Mouse (Mus musculus) heart, postnatal 0 days (tissue): ENCODE data around the gene Atp8b4. TPM values are rescaled to one million over a fixed set of nuclear protein-coding genes. Genes with fewer than 3 reads are reported as not detected.

ENCODE experiments used
- ATAC-seq: fragments of 200-750 bp; cut with Nextera tagmentation; 2 replicates; pipeline ENCODE4 v1.8.0; 2017; ENCODE audit warnings: low read depth, moderate number of reproducible peaks, moderate library complexity; ENCODE audit not compliant: insufficient read depth
- DNase-seq: peaks from one replicate; pipeline ENCODE4 v3.0.0-alpha.2; 2016; ENCODE audit warnings: low spot score
- H3K27ac ChIP-seq: fragments of 300-500 bp; sonication (generic); 2 replicates; pipeline ENCODE4 v1.5.1; 2014; ENCODE audit warnings: low read depth, mild to moderate bottlenecking
- H3K27me3 ChIP-seq: fragments of 300-500 bp; sonication (generic); 2 replicates; pipeline ENCODE4 v1.6.1; 2014; ENCODE audit warnings: low read length, mixed read lengths; ENCODE audit not compliant: control insufficient read depth, insufficient read depth
- H3K36me3 ChIP-seq: fragments of 300-500 bp; sonication (generic); replicated peaks from 2 replicates; pipeline ENCODE4 v1.6.1; 2014; ENCODE audit warnings: low read length, mixed read lengths; ENCODE audit not compliant: control insufficient read depth, insufficient read depth
- H3K4me1 ChIP-seq: fragments of 300-500 bp; sonication (generic); 2 replicates; pipeline ENCODE4 v1.6.1; 2014; ENCODE audit warnings: antibody characterized with exemption; ENCODE audit not compliant: control insufficient read depth, insufficient read depth
- H3K4me2 ChIP-seq: fragments of 300-500 bp; sonication (generic); 2 replicates; pipeline ENCODE4 v1.6.1; 2014; ENCODE audit warnings: low read depth, mild to moderate bottlenecking, low read length, moderate library complexity
- H3K4me3 ChIP-seq: fragments of 300-500 bp; sonication (generic); 2 replicates; pipeline ENCODE4 v1.5.1; 2014; ENCODE audit warnings: low read depth, low read length
- H3K9ac ChIP-seq: fragments of 300-500 bp; sonication (generic); replicated peaks from 2 replicates; pipeline ENCODE4 v1.6.1; 2014; ENCODE audit warnings: low read depth, low read length, mixed read lengths
- H3K9me3 ChIP-seq: fragments of 300-500 bp; sonication (generic); replicated peaks from 2 replicates; pipeline ENCODE4 v1.6.1; 2016; ENCODE audit warnings: low read length; ENCODE audit not compliant: control insufficient read depth
- CTCF ChIP-seq: IDR thresholded peaks from 2 replicates; pipeline ENCODE4 v1.5.1; 2016; ENCODE audit warnings: antibody characterized with exemption, control low read depth, low read depth
- EP300 ChIP-seq: IDR thresholded peaks from 2 replicates; pipeline ENCODE4 v1.6.1; 2016; ENCODE audit warnings: antibody characterized with exemption, low read depth
- WGBS: fragments of 180-500 bp; shearing (Covaris S2); extraction: QIAGEN DNeasy Blood & Tissue Kit; methylation state at CpG from one replicate; pipeline ENCODE4 v1.1.7; 2014; 5-methylcytosine and 5-hydroxymethylcytosine counted together
- polyA plus RNA-seq: library from polyadenylated mRNA; unstranded; fragments of >200 nt; fragmentation: Nextera tagmentation; extraction: Ambion mirVana; gene quantifications from 2 replicates; pipeline ENCODE4 v1.2.1, GENCODE M21; 2015
- total RNA-seq: library from RNA; depleted of rRNA; stranded (reverse); fragments of >200 nt; gene quantifications from 2 replicates; pipeline ENCODE4 v1.2.3, GENCODE M21; 2014; ENCODE audit warnings: low replicate concordance

The Atp8b4 gene
- total and polyA plus RNA-seq, 2 experiments from 2014 or later, result 0.27 TPM; not detected in 1

DNA sequence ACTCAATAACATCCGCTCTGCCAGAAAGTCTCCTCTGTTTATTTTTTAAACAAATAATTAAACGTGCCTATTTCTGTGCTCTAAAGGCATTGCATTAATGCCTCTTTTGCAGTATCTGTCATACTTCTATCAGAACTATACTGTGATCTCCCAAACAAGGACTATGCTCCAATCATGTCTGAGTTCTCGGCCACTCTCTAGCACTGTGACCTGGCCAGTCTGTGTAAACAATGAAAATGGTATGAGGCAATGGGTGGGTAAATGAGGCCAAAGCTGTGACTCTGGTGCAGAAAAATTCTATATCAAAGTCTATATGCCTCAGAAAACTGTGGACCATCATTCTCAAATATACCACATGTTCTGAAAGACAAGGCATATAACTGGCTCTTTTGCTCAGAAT, 140.5 kb downstream of the Atp8b4 start:
- H3K4me2 ChIP-seq, result no peak overlapping the region
- H3K9me3 ChIP-seq, result no peaks in the 10 kb centered on the region
- WGBS, result 80% methylated on average over 3 of the region's 3 CpGs
- no peak for ATAC-seq
- no peaks in the 10 kb centered on the region for H3K4me1 ChIP-seq
- H3K27me3 ChIP-seq, result no peaks in the 10 kb centered on the region
- DNase-seq, result no peak
- no peak overlapping the region for H3K9ac ChIP-seq
- H3K36me3 ChIP-seq, result no peaks in the 10 kb centered on the region
- no peak overlapping the region for H3K27ac ChIP-seq
- H3K4me3 ChIP-seq, result no peak overlapping the region
- TF ChIP-seq EP300, result no peak
- TF ChIP-seq CTCF, result no peak

DNA sequence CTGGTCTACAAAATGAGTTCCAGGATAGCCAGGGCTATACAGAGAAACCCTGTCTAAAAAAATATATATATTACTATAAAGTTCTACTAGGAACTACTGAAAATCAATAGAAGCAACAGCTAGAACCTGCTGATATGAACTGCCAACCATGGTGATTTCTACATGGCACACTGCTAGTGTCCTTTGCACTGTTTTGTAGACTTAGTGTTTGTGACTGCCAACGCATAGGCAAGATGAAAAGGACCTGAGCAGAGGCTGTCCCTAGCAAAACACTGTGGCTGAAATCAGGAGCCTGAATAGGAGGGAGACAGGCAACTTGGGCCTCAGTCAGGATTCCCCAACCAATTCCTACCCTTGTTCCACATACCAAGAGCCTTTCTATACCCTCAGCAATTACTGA, 141.2 kb downstream of the Atp8b4 start:
- H3K9ac ChIP-seq, result no peak overlapping the region

DNA sequence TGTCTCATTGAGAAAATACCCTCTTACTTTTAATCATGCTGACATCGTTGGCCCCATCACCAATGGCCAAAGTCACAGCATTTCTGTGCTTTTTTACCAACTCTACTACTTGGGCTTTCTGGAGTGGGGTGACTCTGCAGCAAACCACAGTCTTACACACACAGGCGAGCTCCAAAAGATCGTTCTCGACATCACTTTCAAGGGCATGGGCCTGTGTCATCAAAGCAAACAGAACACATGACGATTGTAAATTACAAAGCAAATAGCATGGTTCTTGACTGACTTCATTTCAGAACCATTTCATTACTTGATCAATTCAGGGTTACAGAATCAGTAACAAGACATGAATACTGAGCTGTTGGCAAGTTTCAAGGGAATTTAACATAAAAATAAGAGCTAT, 141.7 kb downstream of the Atp8b4 start:
- Histone ChIP-seq H3K4me1 (no peaks in the 10 kb centered on the region), H3K9me3 (no peaks in the 10 kb centered on the region), H3K9ac (no peak overlapping the region), H3K27me3 (no peaks in the 10 kb centered on the region), H3K27ac (no peak overlapping the region), H3K4me3 (no peak overlapping the region), H3K4me2 (no peak overlapping the region), H3K36me3 (no peaks in the 10 kb centered on the region)
- TF ChIP-seq CTCF, result no peak
- TF ChIP-seq EP300, result no peak
- ATAC-seq, result no peak
- WGBS, result 84% methylated on average over 5 of the region's 5 CpGs
- no peak for DNase-seq

More for the DNA sequence above, 141.2 kb downstream of the Atp8b4 start:
- no peak overlapping the region for H3K4me2 ChIP-seq
- ATAC-seq, result no peak
- H3K4me1 ChIP-seq, result no peaks in the 10 kb centered on the region
- H3K27ac ChIP-seq, result no peak overlapping the region
- H3K27me3 ChIP-seq, result no peaks in the 10 kb centered on the region
- no peak for DNase-seq
- no peak overlapping the region for H3K4me3 ChIP-seq
- no peaks in the 10 kb centered on the region for H3K9me3 ChIP-seq
- TF ChIP-seq EP300, result no peak
- no peak for TF ChIP-seq CTCF
- WGBS, result 90% methylated on average over 1 of the region's 1 CpGs
- H3K36me3 ChIP-seq, result no peaks in the 10 kb centered on the region

DNA sequence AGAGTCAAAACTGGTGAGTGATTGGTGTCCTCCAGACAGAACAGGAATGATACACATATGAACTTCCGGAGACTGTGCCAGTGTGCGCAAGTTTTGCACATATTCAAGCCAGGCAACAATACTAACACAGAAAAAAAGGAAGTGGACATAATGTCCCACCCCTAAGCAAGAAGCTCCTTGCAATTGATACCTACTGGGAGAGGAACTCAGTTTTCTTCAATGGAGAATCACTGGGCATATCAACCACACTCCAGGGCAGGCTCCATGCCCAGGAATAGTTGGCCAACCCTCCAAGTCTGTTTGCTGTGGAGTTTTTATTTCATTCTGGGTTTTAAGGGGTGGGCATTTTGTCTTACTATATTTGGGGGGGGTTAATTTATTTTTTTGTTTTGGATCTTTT, 145.2 kb downstream of the Atp8b4 start:
- Histone ChIP-seq H3K4me3 (no peak overlapping the region), H3K4me2 (no peak overlapping the region), H3K36me3 (no peaks in the 10 kb centered on the region), H3K27me3 (no peaks in the 10 kb centered on the region), H3K9me3 (no peaks in the 10 kb centered on the region), H3K4me1 (no peaks in the 10 kb centered on the region), H3K27ac (no peak overlapping the region), H3K9ac (no peak overlapping the region)
- DNase-seq (no peak), ATAC-seq (no peak)
- 93% methylated on average over 2 of the region's 2 CpGs for WGBS
- TF ChIP-seq CTCF (no peak), EP300 (no peak)

DNA sequence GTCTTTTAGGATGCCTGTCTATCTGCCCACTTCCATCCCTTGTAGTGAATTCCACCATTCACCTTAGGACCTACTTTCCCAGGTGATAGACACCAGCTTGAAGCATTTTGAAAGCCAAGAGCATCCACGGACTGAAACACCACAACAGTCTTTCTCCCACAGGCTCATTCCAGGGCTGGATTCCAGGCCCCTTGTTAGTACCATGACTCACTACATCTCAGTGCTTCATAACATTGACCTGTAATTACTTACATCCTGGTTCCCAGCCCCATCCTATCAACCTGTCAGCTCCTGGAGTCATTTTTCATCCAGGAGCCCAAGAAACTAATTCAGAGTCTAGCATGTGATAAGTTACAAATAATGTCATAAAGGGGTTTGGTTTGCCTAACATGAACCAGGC, 148.7 kb downstream of the Atp8b4 start:
- no peak overlapping the region for H3K4me3 ChIP-seq
- H3K27me3 ChIP-seq, result no peaks in the 10 kb centered on the region
- H3K27ac ChIP-seq, result no peak overlapping the region
- no peaks in the 10 kb centered on the region for H3K4me1 ChIP-seq
- DNase-seq, result no peak
- no peak for ATAC-seq
- H3K9me3 ChIP-seq, result no peaks in the 10 kb centered on the region
- no peak overlapping the region for H3K9ac ChIP-seq
- TF ChIP-seq CTCF, result no peak
- 52% methylated on average over 1 of the region's 1 CpGs for WGBS
- no peaks in the 10 kb centered on the region for H3K36me3 ChIP-seq
- H3K4me2 ChIP-seq, result no peak overlapping the region

DNA sequence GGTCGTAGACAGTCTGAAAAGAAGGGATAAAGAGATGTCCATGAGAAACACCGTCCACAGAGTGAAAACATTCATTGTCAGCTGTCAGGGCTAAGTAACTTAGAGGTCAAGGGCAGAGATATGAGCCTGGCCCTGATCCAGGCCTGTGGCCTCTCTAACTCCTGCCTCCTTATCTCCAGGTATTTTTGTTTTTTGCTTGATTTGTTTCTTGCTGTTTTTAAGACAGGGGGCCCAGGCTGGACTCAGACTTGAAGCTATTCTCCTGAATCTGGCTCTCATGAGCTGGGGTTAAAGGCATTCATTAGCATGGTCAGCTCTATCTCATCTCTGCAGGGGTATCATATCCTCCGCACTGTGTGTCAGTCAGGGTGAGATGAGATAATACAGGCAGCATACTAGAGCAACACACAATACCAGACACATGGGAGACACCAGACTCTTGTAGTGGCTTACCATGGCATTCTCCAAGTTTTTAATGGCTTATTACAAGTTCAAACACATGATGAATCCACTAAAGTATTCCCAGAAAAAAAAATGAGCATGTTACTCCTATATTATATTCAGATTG, 157.4 kb downstream of the Atp8b4 start:
- DNase-seq (peak; percentile 16), ATAC-seq (no peak)
- no peak overlapping the region for H3K4me2 ChIP-seq
- 16% methylated on average over 3 of the region's 3 CpGs for WGBS
- no peak overlapping the region for H3K9ac ChIP-seq
- no peak overlapping the region for H3K4me3 ChIP-seq
- H3K4me1 ChIP-seq, result peaks cover 5% of the 10 kb centered on the region
- H3K9me3 ChIP-seq, result no peaks in the 10 kb centered on the region
- H3K27me3 ChIP-seq, result no peaks in the 10 kb centered on the region
- H3K27ac ChIP-seq, result no peak overlapping the region
- H3K36me3 ChIP-seq, result no peaks in the 10 kb centered on the region
- TF ChIP-seq CTCF (no peak), EP300 (no peak)
